Mouse (Mus musculus) erythroblast, embryonic 14.5 days (primary cell): ENCODE results near the gene Sigmar1. TPM values are rescaled to one million over a fixed set of nuclear protein-coding genes. Genes with fewer than 3 reads are reported as not detected.
"Not testable (repeated sequence)": the region's sequence is repeated elsewhere in the genome, so short reads cannot be mapped to it uniquely, and the experiment has no call there.

Experiments
- H3K27me3 ChIP-seq: 2 replicates; pipeline ENCODE4 v1.6.1; 2012; ENCODE audit warnings: inconsistent platforms; ENCODE audit not compliant: control insufficient read depth
- H3K36me3 ChIP-seq: 2 replicates; pipeline ENCODE4 v1.6.1; 2012; ENCODE audit warnings: mild to moderate bottlenecking, inconsistent platforms; ENCODE audit not compliant: control insufficient read depth
- H3K4me1 ChIP-seq: 2 replicates; pipeline ENCODE4 v1.6.1; 2012; ENCODE audit warnings: inconsistent platforms; ENCODE audit not compliant: control insufficient read depth
- H3K4me3 ChIP-seq: replicated peaks from 2 replicates; pipeline ENCODE3; 2012; ENCODE audit warnings: moderate library complexity, mild to moderate bottlenecking, inconsistent platforms
- H3K9me3 ChIP-seq: 2 replicates; pipeline ENCODE4 v1.6.1; 2012; ENCODE audit warnings: low read length, inconsistent platforms, mixed read lengths; ENCODE audit not compliant: control insufficient read depth
- GATA1 ChIP-seq: IDR thresholded peaks from 2 replicates; pipeline ENCODE4 v1.6.1; 2012; ENCODE audit warnings: low read length, inconsistent platforms, mixed read lengths
- TAL1 ChIP-seq: IDR thresholded peaks from 3 replicates; pipeline ENCODE4 v1.6.1; 2012; ENCODE audit warnings: low read length, inconsistent platforms, mixed read lengths
- polyA plus RNA-seq: library from polyadenylated mRNA; stranded (reverse); fragments of >175 nt; gene quantifications from 2 replicates; pipeline ENCODE4 v1.2.3, GENCODE M21; 2012

Gene Sigmar1
- polyA plus RNA-seq, 1 experiment = 1.1 TPM

DNA sequence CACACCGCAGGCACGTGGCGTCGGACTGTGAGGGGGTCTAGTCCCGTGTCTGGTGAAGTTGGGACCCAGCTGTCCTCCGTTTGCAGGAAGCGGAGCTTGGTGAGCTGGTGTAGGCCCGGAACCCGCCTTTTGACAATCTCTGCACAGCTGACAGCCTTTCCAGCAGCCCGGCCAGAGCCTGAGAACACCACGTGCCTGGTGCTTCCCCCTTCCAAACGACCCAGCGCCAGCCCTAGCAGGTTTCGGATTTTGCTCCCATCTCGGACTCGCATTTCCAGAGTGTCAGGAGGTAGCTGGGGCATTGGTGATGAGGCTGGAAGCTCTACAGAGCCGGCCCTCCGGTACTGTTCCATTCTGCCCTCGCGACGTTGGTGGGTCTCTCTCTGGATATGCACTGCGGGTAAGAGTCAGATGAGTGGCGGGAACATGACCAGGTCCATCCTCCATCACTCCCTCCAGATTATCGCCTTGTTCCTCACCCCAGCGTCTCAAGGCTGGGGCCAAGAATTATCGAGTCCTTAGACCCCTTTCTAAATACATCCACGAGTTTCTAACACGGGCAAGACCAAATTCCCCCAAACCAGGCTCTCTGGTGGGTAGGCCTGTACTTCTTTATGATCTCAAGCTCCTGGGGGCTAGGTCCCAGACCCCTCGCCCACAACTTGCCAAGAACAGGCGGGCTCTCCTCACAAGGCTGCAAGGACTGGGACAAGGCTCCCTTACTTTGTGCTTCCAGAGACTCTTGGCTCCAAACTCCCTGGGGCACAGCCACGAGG lies 43.3 kb downstream of the Sigmar1 start:
- Histone ChIP-seq H3K36me3 (peaks cover 48% of the 10 kb centered on the region), H3K4me3 (peak overlapping the region; percentile 73), H3K4me1 (peaks cover 35% of the 10 kb centered on the region), H3K27me3 (peaks cover 10% of the 10 kb centered on the region), H3K9me3 (no peaks in the 10 kb centered on the region)
- TF ChIP-seq GATA1 (no peak), TAL1 (no peak)

GRCm38 (mm10) chr4:41711705-41712375 lies 44.1 kb downstream of the Sigmar1 start:
- Histone ChIP-seq H3K4me1 (peaks cover 41% of the 10 kb centered on the region), H3K9me3 (no peaks in the 10 kb centered on the region), H3K27me3 (peaks cover 18% of the 10 kb centered on the region), H3K4me3 (peak overlapping the region; percentile 73), H3K36me3 (peaks cover 40% of the 10 kb centered on the region)
- TF ChIP-seq TAL1 (no peak), GATA1 (no peak)

GRCm38 (mm10) chr4:41710229-41710628 lies 45.7 kb downstream of the Sigmar1 start:
- no peak for TF ChIP-seq GATA1
- no peak for TF ChIP-seq TAL1
- Histone ChIP-seq H3K36me3 (peaks cover 25% of the 10 kb centered on the region), H3K9me3 (no peaks in the 10 kb centered on the region), H3K4me1 (peaks cover 41% of the 10 kb centered on the region), H3K4me3 (no peak overlapping the region), H3K27me3 (peaks cover 34% of the 10 kb centered on the region)

GRCm38 (mm10) chr4:41708192-41708745 lies 47.7 kb downstream of the Sigmar1 start:
- no peak for TF ChIP-seq TAL1
- TF ChIP-seq GATA1 = no peak
- Histone ChIP-seq H3K4me1 (peaks cover 27% of the 10 kb centered on the region), H3K36me3 (peaks cover 17% of the 10 kb centered on the region), H3K27me3 (peaks cover 49% of the 10 kb centered on the region), H3K4me3 (no peak overlapping the region), H3K9me3 (no peaks in the 10 kb centered on the region)

DNA sequence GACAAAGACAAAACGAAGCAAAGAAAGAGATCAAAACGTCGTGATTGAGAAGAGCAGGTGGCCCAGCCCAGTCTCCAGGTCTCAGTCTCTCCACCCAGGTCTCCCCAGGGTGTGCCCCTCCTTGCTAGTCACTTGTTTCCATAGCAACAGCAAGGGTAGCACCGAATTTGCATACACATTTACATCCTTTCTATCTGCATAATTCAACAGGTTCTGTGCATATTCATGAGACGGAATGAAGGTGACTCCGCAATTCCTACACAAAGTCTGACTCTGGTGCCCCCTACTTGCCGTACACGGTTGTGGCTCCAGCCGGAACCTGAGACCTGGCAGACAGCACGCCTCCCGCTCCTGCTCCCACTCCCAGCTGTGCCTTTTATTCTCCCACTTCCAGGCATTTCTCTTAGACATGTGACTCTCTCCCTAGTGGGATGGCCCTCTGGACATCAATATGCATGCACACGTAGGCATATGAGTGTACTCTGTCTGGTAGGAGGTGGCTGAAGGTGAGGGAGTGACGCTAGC lies 48.9 kb downstream of the Sigmar1 start:
- Histone ChIP-seq H3K9me3 (no peaks in the 10 kb centered on the region), H3K4me1 (peaks cover 17% of the 10 kb centered on the region), H3K36me3 (peaks cover 13% of the 10 kb centered on the region), H3K4me3 (no peak overlapping the region), H3K27me3 (peaks cover 50% of the 10 kb centered on the region)
- no peak for TF ChIP-seq GATA1
- no peak for TF ChIP-seq TAL1

- Histone ChIP-seq H3K4me3 (no peak overlapping the region), H3K4me1 (peaks cover 9% of the 10 kb centered on the region), H3K9me3 (no peaks in the 10 kb centered on the region), H3K36me3 (peaks cover 4% of the 10 kb centered on the region), H3K27me3 (peaks cover 50% of the 10 kb centered on the region)
- TF ChIP-seq GATA1 = no peak
- no peak for TF ChIP-seq TAL1
Observed at GRCm38 (mm10) chr4:41705922-41706754, 49.8 kb downstream of the Sigmar1 start.

GRCm38 (mm10) chr4:41704651-41705050 lies 51.3 kb downstream of the Sigmar1 start:
- H3K4me1 ChIP-seq = peaks cover 6% of the 10 kb centered on the region
- no peaks in the 10 kb centered on the region for H3K9me3 ChIP-seq
- H3K4me3 ChIP-seq = no peak overlapping the region
- no peaks in the 10 kb centered on the region for H3K36me3 ChIP-seq
- peaks cover 50% of the 10 kb centered on the region for H3K27me3 ChIP-seq
- no peak for TF ChIP-seq GATA1
- TF ChIP-seq TAL1 = no peak

DNA sequence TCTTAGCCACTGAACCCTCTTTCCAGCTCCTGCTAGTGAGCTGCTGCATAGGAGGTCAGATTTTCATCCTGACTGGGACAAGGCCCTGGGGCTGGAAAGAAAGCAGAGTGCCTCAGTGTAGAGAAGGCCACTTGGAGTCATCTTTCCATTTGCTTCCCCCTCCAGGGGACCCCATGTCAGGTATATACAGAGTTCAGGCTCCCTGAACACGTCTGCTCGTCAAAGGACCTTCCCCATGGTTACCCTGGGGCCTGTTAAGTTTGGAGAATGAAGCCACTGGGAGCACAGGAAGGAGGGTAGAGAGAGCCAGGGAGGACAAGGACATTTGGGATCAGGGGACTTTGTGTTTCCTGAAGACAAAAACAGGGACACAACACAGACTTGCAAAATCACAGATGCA lies 53.7 kb downstream of the Sigmar1 start:
- H3K9me3 ChIP-seq, H3K4me1 ChIP-seq: not testable (repeated sequence)
- peaks cover 53% of the 10 kb centered on the region for H3K27me3 ChIP-seq

DNA sequence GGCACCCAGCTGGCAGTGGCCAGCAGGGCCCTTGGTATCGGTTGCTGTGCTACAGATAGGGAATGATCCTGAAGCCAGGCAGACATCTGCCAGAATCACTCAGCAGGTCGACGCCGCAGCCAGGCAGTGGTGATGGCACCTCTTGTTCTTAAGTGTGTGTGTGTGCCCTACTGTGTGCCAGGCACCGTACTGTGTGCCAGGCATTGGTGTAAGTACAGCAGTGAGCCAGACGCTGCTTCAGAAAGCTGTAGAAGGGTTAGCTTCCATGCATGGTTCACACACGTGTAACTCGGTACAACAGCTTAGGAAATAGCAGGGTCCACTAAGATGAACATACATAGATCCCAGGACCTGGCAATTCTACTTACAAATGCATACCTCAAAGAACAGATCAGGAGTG lies 55.7 kb downstream of the Sigmar1 start:
- H3K4me1 ChIP-seq, H3K9me3 ChIP-seq, H3K36me3 ChIP-seq, H3K4me3 ChIP-seq: not testable (repeated sequence)
- H3K27me3 ChIP-seq = peaks cover 44% of the 10 kb centered on the region

More for the DNA sequence above, 53.7 kb downstream of the Sigmar1 start:
- H3K4me3 ChIP-seq, H3K36me3 ChIP-seq: not testable (repeated sequence)

GRCm38 (mm10) chr4:41699783-41700182 lies 56.2 kb downstream of the Sigmar1 start, which contains the start of gene Il11ra1:
Gene Il11ra1, plus strand, starts transcription at chr4:41699989.
- H3K4me3 ChIP-seq, H3K4me1 ChIP-seq, H3K36me3 ChIP-seq, H3K9me3 ChIP-seq: not testable (repeated sequence)
- H3K27me3 ChIP-seq = peaks cover 40% of the 10 kb centered on the region

DNA sequence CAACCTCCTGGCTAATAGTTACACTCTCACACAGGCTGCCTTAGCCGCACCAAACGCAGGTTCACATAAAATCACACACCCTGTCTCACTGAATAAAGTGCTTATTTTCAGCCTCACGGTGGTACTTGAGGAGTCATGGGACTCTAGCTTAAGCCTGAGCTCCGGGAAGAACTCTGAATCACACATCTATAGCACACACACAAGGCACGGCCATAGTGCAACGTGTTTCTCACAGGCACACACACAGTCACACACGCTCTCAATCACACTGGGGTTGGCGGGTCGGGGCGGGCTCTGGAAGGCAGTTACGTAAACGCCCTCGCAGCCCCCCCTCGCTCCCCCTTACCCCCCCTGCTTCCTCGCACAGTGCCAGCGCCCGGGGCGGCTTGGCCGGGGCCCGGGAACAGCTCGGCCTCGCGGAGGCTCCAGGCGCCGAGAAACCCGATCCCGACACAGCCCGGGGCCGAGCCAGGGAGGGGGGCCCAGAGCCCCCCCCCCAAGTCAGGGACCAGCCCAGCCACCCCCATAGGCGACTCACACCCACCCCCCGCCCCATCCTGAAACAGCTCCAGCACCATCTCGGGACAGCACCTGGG lies 57.4 kb downstream of the Sigmar1 start:
- peaks cover 39% of the 10 kb centered on the region for H3K27me3 ChIP-seq
- H3K4me1 ChIP-seq, H3K4me3 ChIP-seq, H3K36me3 ChIP-seq, H3K9me3 ChIP-seq: not testable (repeated sequence)
